Mouse (Mus musculus) mature B cell (primary cell): ENCODE results near the gene Fbxo2.

Source experiments
- in situ Hi-C: fragments of 300-500 bp; cut with MboI; formaldehyde crosslinking; loops from 2 replicates; pipeline ENCODE4 v1.14.3; 2019

The Fbxo2 gene

GRCm38 (mm10) chr4:148140098-148141011 is 20.1 kb upstream of the Fbxo2 start:
- in situ Hi-C loops, result no loop called here

DNA sequence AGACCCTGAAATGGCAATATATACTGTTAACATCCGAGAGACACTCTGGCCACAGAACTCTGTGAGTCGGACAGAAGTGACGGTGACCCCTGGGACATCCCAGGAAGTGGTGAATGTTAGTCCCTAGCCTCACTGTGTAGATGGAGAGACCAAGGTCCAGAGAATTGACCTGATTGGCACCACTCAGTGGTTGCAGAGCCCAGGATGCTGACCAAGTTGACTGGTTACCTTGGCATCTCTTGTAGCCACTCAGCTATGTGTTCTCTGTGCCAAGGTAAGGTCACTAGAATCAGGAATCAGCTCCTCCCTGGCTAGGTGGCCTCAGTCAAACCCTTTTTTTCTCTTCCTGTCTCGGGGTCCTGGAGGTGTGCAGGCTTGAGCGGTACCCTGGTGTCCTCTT is 16.7 kb upstream of the Fbxo2 start:
- in situ Hi-C loops, result no loop called here

GRCm38 (mm10) chr4:148147714-148148113 is 12.7 kb upstream of the Fbxo2 start:
- in situ Hi-C loops, result no loop called here

DNA sequence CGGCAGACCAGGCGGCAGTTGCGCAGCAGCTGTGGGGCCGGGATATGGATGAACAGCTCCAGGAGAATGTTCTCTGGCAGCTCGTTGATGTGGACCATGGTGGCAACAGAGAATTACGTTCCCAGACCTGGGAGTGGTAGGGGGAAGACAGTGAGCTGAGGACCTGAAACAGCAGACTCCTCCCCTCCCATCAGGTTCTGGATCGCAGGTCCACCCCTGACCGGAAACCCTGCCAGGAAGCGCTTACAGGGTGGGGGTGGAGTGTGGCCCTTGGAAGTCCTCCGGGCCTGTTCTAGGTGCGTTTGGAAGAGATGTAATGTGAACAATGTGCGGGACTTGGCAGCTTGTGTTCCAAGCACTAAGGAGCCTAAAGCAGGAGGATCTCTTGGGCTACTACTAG is 10.9 kb upstream of the Fbxo2 start:
- in situ Hi-C loops, result no loop called here

- in situ Hi-C loops, result loop anchor here (25.0 kb wide), 2 partner anchors 287 to 462 kb away; partner anchors contain the start of genes Masp2, Mtor and Ubiad1
Measured at GRCm38 (mm10) chr4:148150242-148150641, 10.2 kb upstream of the Fbxo2 start.

- in situ Hi-C loops, result loop anchor here (25.0 kb wide), 2 partner anchors 286 to 461 kb away; partner anchors contain the start of genes Masp2, Mtor and Ubiad1
Measured at GRCm38 (mm10) chr4:148150953-148151266, 9.5 kb upstream of the Fbxo2 start.

DNA sequence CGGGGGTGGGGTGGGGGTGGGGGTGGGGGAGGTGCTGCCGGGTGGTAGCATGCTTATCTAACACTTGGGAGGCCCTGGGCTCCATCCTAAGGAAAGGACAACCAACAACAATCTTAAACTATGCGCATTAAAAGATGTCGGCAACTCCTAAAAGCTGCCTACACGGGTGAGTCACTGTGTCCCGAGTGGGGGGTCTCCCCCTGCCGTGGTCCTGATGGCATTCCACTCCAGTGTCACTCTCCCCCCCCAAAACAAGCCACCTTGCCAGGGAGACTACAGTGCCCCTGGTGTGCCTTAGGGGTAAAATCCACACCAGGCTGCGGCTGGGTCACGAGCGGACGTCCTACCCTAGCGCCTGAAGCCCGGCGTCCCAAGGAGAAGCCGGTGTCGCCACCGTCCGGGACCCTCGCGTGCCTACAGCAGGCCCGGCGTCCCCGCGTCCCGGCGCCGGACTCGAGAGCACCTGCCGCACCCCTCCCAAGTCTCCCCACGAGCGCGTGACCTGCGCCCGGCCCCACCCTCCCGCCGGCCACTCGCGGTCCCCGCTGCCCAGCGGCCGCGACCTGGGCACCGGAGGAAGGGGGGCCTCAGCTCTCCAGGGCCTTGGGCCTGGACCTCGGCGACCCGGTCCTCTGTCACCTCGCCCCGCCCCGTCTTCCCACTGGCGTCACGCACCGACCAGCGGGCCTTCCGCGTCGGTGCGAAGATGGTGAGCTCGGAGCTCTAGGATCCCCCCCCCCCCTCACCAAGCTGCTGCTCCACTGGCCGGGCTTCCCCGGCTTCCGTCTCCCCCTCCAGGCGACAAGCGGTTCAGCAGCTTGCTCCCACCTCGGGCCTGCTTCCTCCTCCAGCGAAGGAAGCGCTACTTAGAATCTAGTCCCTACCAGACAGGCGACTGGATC is 8.9 kb upstream of the Fbxo2 start, which contains the start of gene Fbxo6:
TSS of gene Fbxo6 (minus strand) at position 874 of the 902 bp plus-strand sequence.
- in situ Hi-C loops, result loop anchor here (25.0 kb wide), 2 partner anchors 286 to 461 kb away; partner anchors contain the start of genes Masp2, Mtor and Ubiad1

DNA sequence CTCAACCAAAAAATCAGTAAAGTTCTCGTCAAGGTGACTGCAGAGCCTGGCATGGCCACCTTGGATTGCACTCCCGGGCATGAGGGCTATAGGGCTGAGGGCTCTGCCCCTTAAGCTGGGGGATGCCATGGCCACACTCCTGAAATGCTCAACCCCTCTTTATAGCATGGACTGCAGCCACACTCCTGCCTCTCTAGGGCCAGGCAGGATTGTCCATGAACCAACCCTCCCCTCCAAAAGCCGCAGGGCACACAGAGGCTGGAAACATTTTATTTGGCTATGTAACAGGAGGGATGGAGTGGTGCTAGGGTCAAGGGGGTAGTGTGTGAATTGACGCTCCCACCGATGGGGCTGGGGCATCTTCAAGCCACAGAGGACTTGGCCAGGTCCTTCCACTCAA is 7.9 kb upstream of the Fbxo2 start:
- in situ Hi-C loops, result loop anchor here (25.0 kb wide), 2 partner anchors 285 to 460 kb away; partner anchors contain the start of genes Masp2, Mtor and Ubiad1

DNA sequence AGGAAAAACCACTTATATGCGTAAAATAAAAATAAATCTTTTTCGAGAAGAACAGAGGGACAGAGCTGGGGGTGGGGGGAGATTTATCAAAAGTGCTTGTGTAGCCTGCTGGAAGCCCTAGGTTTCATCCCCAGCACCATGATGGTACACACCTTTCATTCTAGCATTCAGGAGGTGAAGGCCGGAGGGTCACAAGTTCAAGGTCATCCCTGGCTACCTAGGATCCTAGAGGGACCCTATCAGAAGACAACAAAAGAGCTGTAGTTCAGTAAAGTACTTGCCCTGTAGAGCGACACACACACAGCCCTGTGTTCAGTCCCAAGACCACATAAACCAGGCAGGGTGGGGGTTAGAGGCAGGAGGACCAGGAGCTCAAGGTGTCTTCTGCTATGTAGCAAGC is 6.4 kb upstream of the Fbxo2 start:
- in situ Hi-C loops, result loop anchor here (25.0 kb wide), 2 partner anchors 283 to 458 kb away; partner anchors contain the start of genes Masp2, Mtor and Ubiad1

- in situ Hi-C loops, result loop anchor here (25.0 kb wide), 2 partner anchors 282 to 457 kb away; partner anchors contain the start of genes Masp2, Mtor and Ubiad1
Measured at GRCm38 (mm10) chr4:148154982-148155381, 5.4 kb upstream of the Fbxo2 start.

DNA sequence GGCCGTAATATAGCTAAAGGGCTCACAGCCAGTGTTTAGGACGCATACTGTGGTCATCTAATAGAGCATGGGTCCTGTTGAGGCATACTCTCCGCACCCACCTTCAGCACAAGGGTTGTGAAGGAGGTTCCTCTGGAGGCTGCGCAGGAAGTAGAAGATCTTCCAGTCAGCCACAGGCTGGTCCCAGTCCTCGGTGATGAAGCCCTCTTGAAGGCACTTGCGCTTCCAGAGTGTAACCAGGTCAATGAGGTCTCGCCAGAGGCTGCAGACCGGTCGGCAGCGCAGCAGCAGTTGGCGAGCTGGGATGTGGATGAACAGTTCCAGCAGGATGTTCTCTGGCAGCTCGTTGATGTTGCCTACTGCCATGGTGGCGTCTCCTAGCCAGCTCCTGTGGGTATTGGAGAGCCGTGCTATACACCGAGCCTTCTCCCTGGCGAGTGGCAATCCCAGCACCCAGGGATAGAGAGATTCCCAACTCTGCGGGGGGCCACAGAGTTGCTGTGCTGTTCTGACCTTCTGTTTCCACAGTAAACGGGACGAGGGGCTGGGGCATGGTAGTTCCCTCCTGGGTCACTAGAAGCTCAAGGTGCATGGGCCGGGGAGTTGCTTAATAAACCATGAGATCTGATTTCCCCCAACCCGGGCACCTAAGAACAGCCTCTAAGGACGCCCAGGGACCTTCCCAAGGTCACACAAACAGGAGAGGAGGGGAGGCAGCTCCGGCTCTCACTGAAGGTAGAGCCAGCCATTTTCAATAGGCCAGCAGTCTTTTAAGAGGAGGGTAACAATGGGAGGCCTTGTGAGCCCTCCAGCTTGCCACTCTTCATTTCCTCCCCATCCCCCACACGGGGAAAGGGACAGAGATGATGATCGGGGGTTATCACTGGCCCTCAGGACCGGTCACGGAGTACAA is 1.7 kb upstream of the Fbxo2 start:
- in situ Hi-C loops, result loop anchor here (25.0 kb wide), 2 partner anchors 279 to 454 kb away; partner anchors contain the start of genes Masp2, Mtor and Ubiad1

DNA sequence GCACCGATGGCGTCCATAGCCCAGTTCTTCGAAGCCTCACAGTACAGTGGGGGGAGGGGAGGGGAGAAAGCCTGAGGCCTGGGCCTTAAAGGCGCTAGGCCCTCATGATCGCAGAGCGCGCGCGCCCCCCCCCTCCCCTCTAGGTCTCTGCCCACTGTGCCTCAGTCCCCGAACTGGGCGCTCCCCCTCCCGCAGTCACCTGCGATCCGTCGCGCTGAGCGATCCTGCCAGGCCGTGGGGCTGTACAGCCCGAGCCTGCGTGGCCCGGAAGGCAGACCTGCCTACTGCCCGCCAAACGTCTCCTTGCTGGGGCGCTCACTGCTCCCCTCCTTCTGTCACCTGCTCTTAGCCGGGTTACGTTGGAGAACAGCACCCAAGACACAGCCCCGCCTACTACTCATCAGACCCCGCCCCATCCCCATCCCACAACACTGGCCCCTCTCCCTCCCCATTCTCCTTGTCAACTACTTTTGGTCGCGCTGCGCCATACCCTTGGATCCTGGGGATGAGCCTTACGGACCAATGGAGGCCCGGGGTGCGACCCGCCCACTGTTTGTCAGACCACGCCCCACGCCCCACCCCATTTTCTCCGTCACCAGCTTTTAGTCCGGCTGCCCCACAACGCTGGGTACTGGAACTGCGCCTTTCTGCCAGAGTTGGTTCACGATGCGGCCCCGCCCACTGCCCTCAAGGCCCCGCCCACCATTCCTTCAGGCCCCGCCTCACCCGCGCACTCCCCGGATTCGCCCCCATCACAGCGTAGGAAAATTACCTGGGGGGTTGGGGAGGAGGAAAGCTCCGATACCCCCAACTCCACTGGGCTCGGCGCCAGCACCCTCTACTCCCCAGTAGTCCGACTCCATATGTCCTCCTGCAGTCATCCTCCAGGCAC is 631 bp upstream of the Fbxo2 start:
- in situ Hi-C loops, result loop anchor here (10.0 to 25.0 kb wide), 3 partner anchors 45 to 453 kb away; partner anchors contain the start of genes Masp2, Mtor and Ubiad1

DNA sequence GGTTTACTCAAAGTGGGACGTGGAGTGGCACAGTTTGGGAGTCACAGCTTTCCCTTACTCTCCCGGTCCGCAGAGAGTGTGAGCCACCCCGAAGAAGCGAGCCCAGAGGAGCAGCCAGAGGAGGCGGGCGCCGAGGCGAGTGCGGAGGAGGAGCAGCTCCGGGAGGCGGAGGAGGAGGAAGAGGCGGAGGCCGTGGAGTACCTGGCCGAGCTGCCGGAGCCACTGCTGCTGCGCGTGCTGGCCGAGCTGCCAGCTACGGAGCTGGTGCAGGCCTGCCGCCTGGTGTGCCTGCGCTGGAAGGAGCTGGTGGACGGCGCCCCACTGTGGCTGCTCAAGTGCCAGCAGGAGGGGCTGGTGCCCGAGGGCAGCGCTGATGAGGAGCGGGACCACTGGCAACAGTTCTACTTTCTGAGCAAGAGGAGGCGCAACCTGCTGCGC is 3.6 kb downstream of the Fbxo2 start:
- in situ Hi-C loops, result loop anchor here (10.0 to 25.0 kb wide), 3 partner anchors 49 to 448 kb away; partner anchors contain the start of genes Masp2, Mtor and Ubiad1

GRCm38 (mm10) chr4:148164461-148164860 is 4.0 kb downstream of the Fbxo2 start:
- in situ Hi-C loops, result loop anchor here (10.0 to 25.0 kb wide), 3 partner anchors 50 to 448 kb away; partner anchors contain the start of genes Masp2, Mtor and Ubiad1

DNA sequence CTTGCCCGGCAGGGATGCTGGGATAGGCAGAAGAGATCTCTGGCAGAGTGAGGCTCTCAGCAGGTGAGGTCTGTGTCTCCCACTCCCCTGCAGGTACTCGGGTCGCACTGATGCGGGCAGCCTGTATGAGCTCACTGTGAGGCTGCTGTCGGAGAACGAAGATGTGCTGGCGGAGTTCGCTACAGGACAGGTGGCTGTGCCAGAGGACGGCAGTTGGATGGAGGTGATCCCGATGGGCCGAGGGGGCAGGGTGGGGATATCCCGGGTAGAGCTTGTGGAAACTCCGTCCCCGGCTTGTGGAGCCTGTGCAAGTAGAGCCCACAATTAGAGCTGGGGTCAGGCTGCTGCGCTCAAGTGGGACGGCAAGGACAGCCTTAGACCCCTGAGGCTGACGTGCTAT is 5.1 kb downstream of the Fbxo2 start:
- in situ Hi-C loops, result loop anchor here (10.0 to 25.0 kb wide), 3 partner anchors 51 to 447 kb away; partner anchors contain the start of genes Masp2, Mtor and Ubiad1

- in situ Hi-C loops, result loop anchor here (10.0 to 25.0 kb wide), 3 partner anchors 52 to 446 kb away; partner anchors contain the start of genes Masp2, Mtor and Ubiad1
Measured at GRCm38 (mm10) chr4:148166431-148166830, 6.0 kb downstream of the Fbxo2 start.

DNA sequence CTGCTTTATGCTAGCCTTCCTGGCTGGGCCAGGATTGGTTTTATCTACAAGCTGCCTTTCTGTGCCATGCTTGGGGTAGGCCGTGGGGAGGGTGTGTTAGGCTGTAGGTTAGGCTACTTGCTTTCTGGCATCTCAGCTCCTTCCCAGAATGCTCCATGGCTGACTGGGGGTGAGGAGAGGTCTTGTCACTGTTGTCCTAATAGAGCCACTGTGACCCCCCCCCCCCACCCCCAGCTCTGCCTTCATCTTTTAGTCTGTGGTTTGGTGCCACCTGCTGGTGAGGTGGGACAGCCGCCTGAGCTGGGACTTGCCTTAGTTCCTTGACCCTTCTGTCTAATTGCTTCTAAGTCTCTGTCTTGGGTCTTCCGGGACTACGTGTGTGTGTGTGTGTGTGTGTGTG is 6.6 kb downstream of the Fbxo2 start:
- in situ Hi-C loops, result loop anchor here (10.0 to 25.0 kb wide), 3 partner anchors 52 to 445 kb away; partner anchors contain the start of genes Masp2, Mtor and Ubiad1

- in situ Hi-C loops, result loop anchor here (10.0 to 25.0 kb wide), 3 partner anchors 53 to 444 kb away; partner anchors contain the start of genes Masp2, Mtor and Ubiad1
Measured at GRCm38 (mm10) chr4:148168287-148168686, 7.9 kb downstream of the Fbxo2 start.

DNA sequence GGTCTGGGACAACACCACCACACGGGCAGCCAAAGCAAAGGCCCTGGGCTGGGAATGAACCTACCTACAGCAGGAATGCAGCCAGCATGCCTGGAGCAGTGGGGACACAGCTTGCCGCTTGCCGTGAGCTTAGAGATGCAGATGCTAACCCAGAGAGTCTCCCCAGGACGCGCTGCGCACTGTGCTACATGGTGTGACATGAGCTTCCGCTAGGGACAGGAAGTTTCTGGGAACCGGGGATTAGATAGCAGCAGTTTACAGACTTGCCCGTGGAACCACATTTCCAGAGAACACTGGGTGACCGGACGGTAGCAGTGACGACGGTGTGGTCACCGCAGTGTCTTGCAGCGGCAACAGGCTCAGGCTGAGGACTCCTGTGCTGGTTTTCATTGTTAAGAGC is 9.2 kb downstream of the Fbxo2 start:
- in situ Hi-C loops, result loop anchor here (10.0 to 25.0 kb wide), 3 partner anchors 55 to 443 kb away; partner anchors contain the start of genes Masp2, Mtor and Ubiad1
